Mouse (Mus musculus): Measurements from ENCODE around the gene Slco2b1. TPM values are rescaled to one million over a fixed set of nuclear protein-coding genes. Genes with fewer than 3 reads are reported as not detected.

Gene Slco2b1
- polyA plus RNA-seq, 2 experiments: 0.11 to 0.12 TPM

DNA sequence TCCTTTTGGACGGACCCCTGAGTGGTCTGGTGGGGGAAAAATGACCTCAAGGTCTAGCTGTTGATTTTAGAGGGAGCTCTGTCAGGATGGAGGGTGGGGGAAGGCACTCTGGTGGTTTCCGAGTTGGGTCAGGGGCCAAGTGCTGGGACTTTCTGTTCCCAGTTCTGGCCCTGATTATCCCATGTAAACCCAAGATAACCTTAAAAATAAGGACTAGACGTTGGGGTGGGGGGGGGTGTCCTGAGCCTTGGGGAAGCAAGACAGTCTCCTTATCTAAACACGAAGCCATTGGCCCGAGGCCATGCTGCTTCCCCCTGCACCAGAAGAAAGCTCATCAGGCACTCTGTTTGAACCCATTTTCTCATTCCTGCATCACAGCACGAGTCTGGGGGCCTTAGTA is 8.9 kb downstream of the Slco2b1 start:
- ATAC-seq (ENCODE audit: insufficient read depth) (no peak), DNase-seq (ENCODE audit: low read depth in 3 of 3, low spot score in 3 of 3) (no peak)
- Histone ChIP-seq H3K9me3 (ENCODE audit: control insufficient read depth, low read length) (no peaks in the 10 kb centered on the region), H3K27me3 (ENCODE audit: control insufficient read depth, insufficient read depth, low read length) (no peaks in the 10 kb centered on the region), H3K4me1 (replicated peaks; ENCODE audit: control insufficient read depth in 2 of 2, insufficient read depth in 2 of 2, low read length in 1 of 2) (no peaks in the 10 kb centered on the region), H3K4me3 (ENCODE audit: insufficient read depth in 1 of 2, low read depth in 2 of 2, low read length in 2 of 2) (no peak overlapping the region), H3K9ac (replicated peaks) (no peak overlapping the region), H3K36me3 (replicated peaks; ENCODE audit: control insufficient read depth, insufficient read depth, low read depth) (no peaks in the 10 kb centered on the region), H3K27ac (no peak overlapping the region), H3K4me2 (ENCODE audit: low read depth) (no peak overlapping the region)
- no peak for TF ChIP-seq CTCF (IDR thresholded peaks at IDR 0.05; ENCODE audit: low read depth)
- no peak for TF ChIP-seq EP300 (IDR thresholded peaks at IDR 0.05; ENCODE audit: low read depth)
- WGBS (ENCODE audit: insufficient replicate concordance): 30% methylated on average over 6 of the region's 6 CpGs

GRCm38 (mm10) chr7:99700641-99701040 is 10.5 kb downstream of the Slco2b1 start:
- TF ChIP-seq EP300 (IDR thresholded peaks at IDR 0.05; ENCODE audit: low read depth) (no peak), CTCF (IDR thresholded peaks at IDR 0.05; ENCODE audit: low read depth) (no peak)
- H3K4me3 ChIP-seq (ENCODE audit: insufficient read depth in 1 of 2, low read depth in 2 of 2, low read length in 2 of 2): no peak overlapping the region
- WGBS (ENCODE audit: insufficient replicate concordance): 46% methylated on average over 4 of the region's 4 CpGs
- no peak for DNase-seq (ENCODE audit: low read depth in 3 of 3, low spot score in 3 of 3)
- ATAC-seq (ENCODE audit: insufficient read depth): no peak
- H3K4me2 ChIP-seq (ENCODE audit: low read depth): no peak overlapping the region
- H3K36me3 ChIP-seq (replicated peaks; ENCODE audit: control insufficient read depth, insufficient read depth, low read depth): no peaks in the 10 kb centered on the region
- no peaks in the 10 kb centered on the region for H3K4me1 ChIP-seq (replicated peaks; ENCODE audit: control insufficient read depth in 2 of 2, insufficient read depth in 2 of 2, low read length in 1 of 2)
- H3K9ac ChIP-seq (replicated peaks): no peak overlapping the region
- no peaks in the 10 kb centered on the region for H3K27me3 ChIP-seq (ENCODE audit: control insufficient read depth, insufficient read depth, low read length)
- H3K9me3 ChIP-seq (ENCODE audit: control insufficient read depth, low read length): no peaks in the 10 kb centered on the region
- no peak overlapping the region for H3K27ac ChIP-seq

DNA sequence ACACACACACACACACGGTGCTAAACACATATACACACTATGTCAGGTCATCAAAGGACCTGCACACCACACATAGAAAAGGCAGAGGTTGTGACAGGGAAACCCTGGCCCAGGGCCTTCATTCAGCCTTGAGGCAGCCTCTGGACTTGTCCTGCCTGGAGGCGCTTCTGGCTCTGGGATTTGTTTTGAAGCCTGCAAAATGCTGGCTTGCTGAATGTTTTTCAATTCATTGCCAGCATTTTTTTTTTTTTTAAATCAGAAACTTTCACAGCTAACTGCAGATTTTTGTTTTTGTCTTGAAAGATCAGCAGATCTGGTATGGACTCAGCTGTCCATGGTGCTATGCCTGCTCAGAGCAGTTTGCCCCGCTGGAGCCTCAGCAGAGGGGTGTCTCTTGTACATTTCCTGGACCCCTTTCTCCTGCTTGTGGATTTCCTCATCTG is 11.4 kb downstream of the Slco2b1 start:
- Histone ChIP-seq H3K4me1 (replicated peaks; ENCODE audit: control insufficient read depth in 2 of 2, insufficient read depth in 2 of 2, low read length in 1 of 2) (no peaks in the 10 kb centered on the region), H3K27ac (no peak overlapping the region), H3K36me3 (replicated peaks; ENCODE audit: control insufficient read depth, insufficient read depth, low read depth) (no peaks in the 10 kb centered on the region), H3K4me2 (ENCODE audit: low read depth) (no peak overlapping the region), H3K9ac (replicated peaks) (no peak overlapping the region), H3K4me3 (ENCODE audit: insufficient read depth in 1 of 2, low read depth in 2 of 2, low read length in 2 of 2) (no peak overlapping the region), H3K27me3 (ENCODE audit: control insufficient read depth, insufficient read depth, low read length) (no peaks in the 10 kb centered on the region), H3K9me3 (ENCODE audit: control insufficient read depth, low read length) (no peaks in the 10 kb centered on the region)
- ATAC-seq (ENCODE audit: insufficient read depth) (no peak), DNase-seq (ENCODE audit: low read depth in 3 of 3, low spot score in 3 of 3) (no peak)
- TF ChIP-seq CTCF (IDR thresholded peaks at IDR 0.05; ENCODE audit: low read depth) (no peak), EP300 (IDR thresholded peaks at IDR 0.05; ENCODE audit: low read depth) (no peak)
- WGBS (ENCODE audit: insufficient replicate concordance): 65% methylated on average over 3 of the region's 3 CpGs

GRCm38 (mm10) chr7:99699106-99699505 is 12.0 kb downstream of the Slco2b1 start:
- Histone ChIP-seq H3K9ac (replicated peaks) (no peak overlapping the region), H3K4me1 (replicated peaks; ENCODE audit: control insufficient read depth in 2 of 2, insufficient read depth in 2 of 2, low read length in 1 of 2) (no peaks in the 10 kb centered on the region), H3K27me3 (ENCODE audit: control insufficient read depth, insufficient read depth, low read length) (no peaks in the 10 kb centered on the region), H3K9me3 (ENCODE audit: control insufficient read depth, low read length) (no peaks in the 10 kb centered on the region), H3K36me3 (replicated peaks; ENCODE audit: control insufficient read depth, insufficient read depth, low read depth) (no peaks in the 10 kb centered on the region), H3K27ac (no peak overlapping the region), H3K4me3 (ENCODE audit: insufficient read depth in 1 of 2, low read depth in 2 of 2, low read length in 2 of 2) (no peak overlapping the region), H3K4me2 (ENCODE audit: low read depth) (no peak overlapping the region)
- TF ChIP-seq CTCF (IDR thresholded peaks at IDR 0.05; ENCODE audit: low read depth) (no peak), EP300 (IDR thresholded peaks at IDR 0.05; ENCODE audit: low read depth) (no peak)
- no peak for DNase-seq (ENCODE audit: low read depth in 3 of 3, low spot score in 3 of 3)
- WGBS (ENCODE audit: insufficient replicate concordance): 38% methylated on average over 3 of the region's 3 CpGs
- no peak for ATAC-seq (ENCODE audit: insufficient read depth)

GRCm38 (mm10) chr7:99698576-99698975 is 12.6 kb downstream of the Slco2b1 start:
- no peak for ATAC-seq (ENCODE audit: insufficient read depth)

More at GRCm38 (mm10) chr7:99698576-99698975, 12.6 kb downstream of the Slco2b1 start:
- Histone ChIP-seq H3K36me3 (replicated peaks; ENCODE audit: control insufficient read depth, insufficient read depth, low read depth) (no peaks in the 10 kb centered on the region), H3K9me3 (ENCODE audit: control insufficient read depth, low read length) (no peaks in the 10 kb centered on the region), H3K4me1 (replicated peaks; ENCODE audit: control insufficient read depth in 2 of 2, insufficient read depth in 2 of 2, low read length in 1 of 2) (no peaks in the 10 kb centered on the region), H3K27me3 (ENCODE audit: control insufficient read depth, insufficient read depth, low read length) (no peaks in the 10 kb centered on the region), H3K4me2 (ENCODE audit: low read depth) (no peak overlapping the region), H3K4me3 (ENCODE audit: insufficient read depth in 1 of 2, low read depth in 2 of 2, low read length in 2 of 2) (no peak overlapping the region), H3K9ac (replicated peaks) (no peak overlapping the region), H3K27ac (no peak overlapping the region)
- DNase-seq (ENCODE audit: low read depth in 3 of 3, low spot score in 3 of 3): no peak
- TF ChIP-seq EP300 (IDR thresholded peaks at IDR 0.05; ENCODE audit: low read depth): no peak
- no peak for TF ChIP-seq CTCF (IDR thresholded peaks at IDR 0.05; ENCODE audit: low read depth)
- 50% methylated on average over 3 of the region's 3 CpGs for WGBS (ENCODE audit: insufficient replicate concordance)
